Mouse (Mus musculus): ENCODE measurements around the gene Nfib.

Nfib gene

DNA sequence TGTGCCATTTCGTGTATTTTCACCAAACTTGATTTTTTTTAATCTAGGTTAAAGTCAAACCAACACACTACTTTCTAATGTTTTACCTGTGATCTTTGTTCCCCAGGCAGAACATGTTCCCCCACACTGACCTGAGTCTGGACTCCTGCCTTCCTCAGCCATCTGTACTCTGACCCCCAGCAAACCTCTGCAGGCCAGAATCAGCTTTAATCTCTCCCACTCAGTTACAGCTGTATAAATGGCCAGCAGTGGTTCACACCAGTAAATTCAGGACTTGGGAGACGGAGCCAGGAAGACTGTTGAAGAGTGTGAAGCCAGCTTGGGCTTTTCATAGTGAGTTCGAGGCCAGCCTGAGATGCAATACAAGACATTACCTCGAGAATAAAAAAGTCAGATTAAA, 312.5 kb downstream of the Nfib start:
- in situ Hi-C loops (cut with MboI, MseI), result no loop called here

DNA sequence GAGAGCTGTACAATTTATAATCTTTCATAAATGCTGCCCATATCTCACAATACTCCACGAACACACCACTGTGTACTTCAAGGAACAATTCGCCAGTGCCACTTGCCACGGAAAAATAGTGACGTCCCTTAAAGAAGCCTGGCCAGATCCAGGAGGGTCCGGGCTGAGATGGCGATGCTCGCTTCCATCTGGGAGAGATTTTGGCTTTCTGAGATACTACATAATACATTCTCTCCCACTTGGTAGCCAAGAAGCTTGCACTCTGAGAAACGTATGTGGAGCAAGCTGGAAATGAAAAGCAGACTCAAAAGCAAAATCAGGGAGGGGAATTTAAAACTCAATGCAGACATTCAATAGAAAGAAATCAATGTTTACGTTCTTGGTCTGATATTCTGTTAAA, 313.1 kb downstream of the Nfib start:
- in situ Hi-C loops (cut with MboI, MseI), result no loop called here

DNA sequence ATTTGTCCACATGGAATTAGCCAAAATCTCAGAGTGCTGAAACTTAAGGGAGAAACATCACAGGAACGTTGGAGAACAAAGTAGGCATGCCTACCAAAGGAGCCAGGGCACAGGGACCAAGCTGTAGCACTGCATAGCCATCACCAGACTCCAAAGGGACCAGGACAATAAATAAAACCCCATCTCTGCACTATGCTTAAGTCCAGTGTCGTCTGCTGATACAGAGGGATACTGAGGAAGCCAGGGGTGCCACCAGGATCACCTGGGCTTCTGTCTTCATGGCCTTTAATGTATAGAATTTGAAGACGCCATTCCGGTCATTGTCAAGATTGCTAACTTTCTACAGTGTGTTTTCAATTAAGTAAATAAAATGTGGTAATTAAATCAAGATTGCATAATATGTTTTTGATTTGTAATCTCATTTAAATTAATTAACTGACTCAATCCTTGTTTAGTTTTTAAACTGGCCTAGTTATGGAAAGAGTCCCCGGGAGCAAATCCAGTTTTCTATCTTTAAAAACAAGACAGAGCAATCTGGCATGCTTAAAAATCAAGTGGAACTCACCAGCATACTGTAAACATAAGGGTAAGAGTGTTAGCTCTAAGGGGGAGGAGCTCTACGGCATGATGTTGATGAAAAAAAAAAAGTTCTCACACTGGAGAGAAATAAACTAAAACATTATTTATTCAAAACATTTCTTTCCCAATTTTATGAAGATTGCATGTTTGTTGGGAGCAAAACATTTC, 313.7 kb downstream of the Nfib start:
- in situ Hi-C loops (cut with MboI, MseI), result no loop called here

DNA sequence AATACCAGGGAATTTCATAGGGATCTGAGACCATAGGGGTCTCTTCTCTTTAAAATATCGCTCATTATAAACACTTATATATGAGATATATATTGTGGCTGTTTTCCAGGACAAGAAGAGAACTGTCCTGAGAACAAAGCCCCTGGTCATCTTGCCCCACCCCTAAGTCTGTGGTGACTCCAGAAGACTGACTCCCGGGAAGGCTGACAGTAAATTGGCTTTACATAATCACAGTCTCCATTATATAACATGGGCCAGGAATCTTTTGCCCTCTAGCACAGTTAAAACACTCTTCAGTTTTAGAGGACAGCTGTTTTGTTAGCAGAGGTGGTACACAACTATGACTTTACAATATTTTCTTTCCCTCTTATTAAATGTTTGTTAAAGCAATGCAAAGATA, 315.0 kb downstream of the Nfib start:
- in situ Hi-C loops (cut with MboI, MseI), result no loop called here

DNA sequence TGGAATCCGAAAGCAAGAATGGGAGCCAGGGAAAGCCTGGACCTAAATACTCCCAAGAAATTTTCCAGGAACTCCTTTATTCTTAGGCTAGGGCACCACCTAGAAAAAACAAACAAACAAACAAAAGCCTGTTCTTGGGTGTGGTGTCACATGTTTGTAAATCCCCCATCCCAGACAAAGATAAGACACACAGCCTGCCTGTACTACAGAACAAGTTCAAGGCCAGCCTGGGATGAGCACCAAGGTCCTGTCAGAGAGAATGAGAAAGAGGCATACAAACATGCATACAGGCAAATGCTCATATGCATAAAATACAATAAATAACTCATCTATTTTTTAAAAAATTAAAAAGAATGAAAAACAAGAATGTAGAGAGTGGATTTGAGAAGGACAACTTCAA, 315.7 kb downstream of the Nfib start:
- in situ Hi-C loops (cut with MboI, MseI), result no loop called here

DNA sequence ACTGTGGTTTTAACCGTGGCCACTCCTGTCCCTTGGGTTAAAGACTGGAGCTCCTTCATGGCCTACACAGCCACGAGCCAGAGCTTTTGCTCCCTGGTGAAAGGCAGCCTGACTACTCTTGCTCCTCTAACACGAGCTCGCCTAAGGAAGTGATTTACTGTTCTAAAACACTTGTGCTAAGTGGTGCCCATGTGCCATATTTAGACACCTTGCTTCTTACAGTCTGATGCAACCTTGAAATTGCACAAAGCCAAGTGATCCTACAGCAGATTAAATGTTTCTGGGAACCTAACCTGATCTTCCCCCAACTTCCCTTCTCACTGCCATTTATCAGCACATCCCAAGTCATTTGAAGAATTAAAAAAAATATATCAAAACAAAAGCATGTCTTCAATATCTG, 317.9 kb downstream of the Nfib start:
- in situ Hi-C loops (cut with MboI, MseI), result no loop called here

DNA sequence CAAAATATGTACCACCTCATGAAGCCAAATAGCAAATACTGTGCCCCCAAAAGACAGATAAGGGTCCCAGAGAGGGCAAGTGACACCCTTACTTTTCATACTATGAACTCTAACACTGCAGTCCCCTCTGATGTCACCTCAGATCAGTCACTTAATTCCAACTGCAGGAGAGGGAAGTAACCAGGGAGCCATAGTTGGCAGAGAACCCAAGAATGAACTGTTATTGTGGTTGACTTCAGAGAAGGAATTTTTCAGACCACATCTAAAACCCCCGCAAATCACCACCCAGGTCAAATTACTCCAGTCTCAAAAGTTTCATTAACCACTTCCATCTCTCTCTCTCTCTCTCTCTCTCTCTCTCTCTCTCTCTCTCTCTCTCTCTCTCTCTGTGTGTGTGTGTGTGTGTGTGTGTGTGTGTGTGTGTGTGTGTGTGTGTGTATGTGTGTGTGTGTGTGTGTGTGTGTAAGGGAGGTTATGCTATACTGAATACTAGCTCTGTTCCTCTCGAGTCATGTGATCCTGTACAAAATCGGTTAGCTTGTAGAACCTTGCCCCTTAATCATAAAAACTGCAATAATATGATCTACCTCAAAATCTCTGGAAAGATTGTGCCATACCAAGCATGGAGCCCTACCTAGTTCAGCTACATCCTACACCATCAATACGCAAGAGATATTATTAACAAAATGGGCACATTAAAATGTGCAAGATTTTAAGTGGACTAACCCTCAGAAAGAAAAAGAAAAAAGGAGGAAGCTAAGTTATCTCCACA, 319.1 kb downstream of the Nfib start:
- in situ Hi-C loops (cut with MboI, MseI), result no loop called here

DNA sequence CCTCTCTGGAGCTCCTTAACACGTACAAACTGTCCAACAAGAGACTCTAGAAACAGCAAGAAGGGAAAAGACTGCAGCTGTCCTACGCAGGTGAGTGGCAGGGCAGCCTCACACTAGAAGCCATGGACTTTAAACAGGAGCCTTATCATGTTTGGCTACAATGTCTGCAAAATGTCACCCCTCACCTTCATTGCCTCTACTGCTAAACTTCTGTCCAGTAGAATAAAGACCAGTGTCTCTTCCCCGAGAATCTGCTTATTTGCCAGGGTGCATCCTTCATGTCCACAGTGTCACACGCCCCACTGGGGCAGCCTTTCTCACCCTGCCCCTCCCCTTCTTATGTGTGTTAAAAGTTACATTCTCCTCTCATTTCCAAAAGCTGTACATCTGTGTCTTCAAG, 319.9 kb downstream of the Nfib start:
- in situ Hi-C loops (cut with MboI, MseI), result no loop called here

DNA sequence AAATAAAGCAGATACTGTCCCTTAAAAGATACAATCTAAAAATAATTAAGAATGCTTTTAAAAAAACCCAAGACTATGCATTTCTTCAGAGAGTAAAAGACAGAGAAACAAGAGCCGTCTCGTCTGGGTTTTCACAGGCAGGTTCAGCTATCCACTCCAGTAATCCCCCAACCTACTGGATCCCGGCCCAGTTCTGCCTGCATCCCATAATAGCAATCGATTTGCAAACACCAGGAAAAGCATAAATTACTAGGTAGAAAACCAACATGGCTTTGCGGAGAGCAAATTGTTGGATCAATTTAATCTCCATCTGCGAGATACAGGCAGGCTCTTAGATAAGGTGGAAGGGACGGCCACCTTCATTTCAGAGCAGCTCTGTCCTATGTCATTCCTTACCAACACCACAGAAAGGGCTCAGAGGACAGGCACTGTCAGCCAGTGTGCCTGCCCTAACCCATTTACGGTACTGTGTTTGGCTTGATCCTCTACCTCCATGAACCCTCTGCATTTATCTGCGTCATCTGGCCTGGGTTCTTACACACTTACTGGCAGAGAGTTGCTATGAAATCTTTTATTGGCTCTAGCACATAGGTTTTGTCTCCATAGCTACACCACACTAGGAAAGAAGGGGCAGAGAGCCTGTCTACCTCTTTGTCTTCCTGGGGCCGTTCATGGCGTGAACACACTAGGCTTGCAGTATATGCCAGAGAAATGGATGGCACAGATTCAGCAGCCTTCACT, 321.4 kb downstream of the Nfib start:
- in situ Hi-C loops (cut with MboI, MseI), result no loop called here

DNA sequence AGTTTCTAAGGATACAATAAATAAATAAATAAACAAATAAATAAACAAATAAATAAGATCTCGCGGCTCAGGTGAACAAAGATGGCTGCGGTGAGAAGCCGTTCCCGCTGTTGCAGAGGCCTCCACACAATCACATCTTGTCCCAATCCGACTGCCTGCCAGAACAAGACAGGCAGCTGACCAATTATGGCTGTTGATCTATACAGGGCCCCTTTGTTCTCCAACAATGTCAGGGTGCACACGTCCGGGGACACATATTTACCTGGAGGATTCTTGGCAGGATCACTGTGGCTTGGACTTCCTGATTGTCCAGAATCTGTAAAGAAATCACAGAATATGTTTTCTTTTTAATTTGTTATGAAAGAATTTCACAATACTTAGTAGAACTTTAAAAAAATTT, 322.2 kb downstream of the Nfib start:
- in situ Hi-C loops (cut with MboI, MseI), result no loop called here

DNA sequence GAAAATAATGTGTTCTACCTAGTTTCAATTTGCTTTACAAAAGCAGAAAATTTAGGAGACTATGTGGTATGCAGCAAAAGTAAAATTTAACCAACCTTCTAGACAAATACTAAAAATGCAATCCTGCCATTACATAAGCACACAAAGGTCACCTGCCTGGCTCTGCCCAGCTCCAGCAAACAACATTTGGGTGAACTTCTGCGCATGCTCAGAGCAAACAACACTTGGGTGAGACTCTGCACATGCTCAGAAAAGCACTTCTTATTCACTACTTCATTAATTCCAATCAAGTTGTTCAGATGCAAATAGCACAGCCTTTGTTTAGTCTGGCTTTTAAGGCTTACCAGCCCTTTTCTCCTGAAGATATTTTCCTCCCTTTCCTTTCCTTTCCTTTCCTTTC, 323.8 kb downstream of the Nfib start:
- in situ Hi-C loops (cut with MboI, MseI), result no loop called here

DNA sequence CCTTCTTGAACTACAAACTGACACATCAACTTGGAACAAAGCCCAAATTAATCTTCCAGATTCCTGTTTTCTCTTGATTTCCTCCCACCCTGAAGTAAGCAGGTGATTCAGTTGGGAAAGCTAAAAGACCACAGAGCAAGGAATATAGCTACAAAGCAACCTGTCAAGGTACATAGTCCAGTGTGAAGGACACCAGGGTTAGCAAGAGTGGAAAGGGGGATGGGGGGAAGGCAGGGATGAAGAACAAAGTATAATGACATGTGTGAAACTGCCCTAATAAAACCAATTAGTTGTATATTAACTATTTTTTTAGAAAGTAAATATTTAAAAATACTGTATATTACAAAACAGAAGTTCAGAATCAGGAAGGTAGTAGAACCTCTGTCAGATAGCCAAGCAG, 325.0 kb downstream of the Nfib start:
- in situ Hi-C loops (cut with MboI, MseI), result no loop called here

DNA sequence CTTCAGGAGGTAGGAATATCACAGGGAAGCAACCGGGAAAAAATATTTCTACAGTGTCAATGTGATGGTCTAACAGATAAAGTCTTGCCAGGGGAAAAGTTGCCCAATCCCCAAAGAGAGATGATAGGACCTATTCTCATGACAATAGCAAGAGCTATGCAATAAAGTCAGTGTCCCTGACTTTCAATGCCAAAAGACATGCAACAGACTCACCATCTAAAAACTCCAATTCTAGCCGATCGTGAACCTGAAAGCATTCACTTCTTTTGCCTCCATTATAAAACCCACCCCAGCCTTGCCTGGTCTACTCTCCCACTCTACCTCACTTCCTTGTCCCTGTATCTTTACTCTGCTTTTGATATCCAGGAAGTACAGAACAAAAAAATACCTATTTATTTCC, 327.5 kb downstream of the Nfib start:
- in situ Hi-C loops (cut with MboI, MseI), result no loop called here

DNA sequence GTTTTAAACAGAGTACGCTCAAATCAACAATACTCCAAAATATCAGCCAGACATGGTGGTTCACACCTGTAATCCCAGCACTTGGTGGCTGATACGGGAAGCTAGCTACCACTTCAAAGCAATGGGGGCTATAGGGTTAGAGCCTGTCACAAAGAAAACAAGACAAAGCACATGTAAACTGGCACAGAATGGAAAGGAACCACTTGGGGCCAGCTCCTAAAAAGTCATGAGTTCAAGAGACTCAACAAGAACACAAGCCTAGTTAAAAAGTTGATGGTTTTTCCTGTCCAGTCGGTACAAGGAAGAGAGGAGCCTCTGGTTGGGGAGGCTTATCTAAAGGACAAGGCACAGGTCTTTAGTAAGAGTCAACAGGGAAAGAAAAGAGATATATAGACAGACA, 327.9 kb downstream of the Nfib start:
- in situ Hi-C loops (cut with MboI, MseI), result no loop called here

DNA sequence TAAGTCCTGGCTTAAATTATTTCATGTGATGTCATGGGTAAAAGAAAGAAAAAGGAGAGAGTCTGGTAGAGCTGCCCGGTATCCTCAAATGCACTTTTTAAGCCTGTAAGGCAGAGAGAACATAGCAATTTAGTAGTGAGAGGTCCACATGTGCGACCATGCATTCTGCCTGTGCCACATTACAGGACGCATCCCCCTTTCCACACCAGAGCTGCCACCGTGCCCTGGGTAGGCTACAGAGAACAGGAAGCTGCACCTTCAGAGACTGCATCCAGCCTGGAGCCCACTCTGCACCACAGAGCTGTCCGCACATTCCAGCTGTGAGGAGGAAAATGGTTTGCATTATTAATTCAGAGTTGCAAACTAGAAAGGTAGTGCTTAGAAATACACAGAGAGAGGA, 331.0 kb downstream of the Nfib start:
- in situ Hi-C loops (cut with MboI, MseI), result no loop called here

DNA sequence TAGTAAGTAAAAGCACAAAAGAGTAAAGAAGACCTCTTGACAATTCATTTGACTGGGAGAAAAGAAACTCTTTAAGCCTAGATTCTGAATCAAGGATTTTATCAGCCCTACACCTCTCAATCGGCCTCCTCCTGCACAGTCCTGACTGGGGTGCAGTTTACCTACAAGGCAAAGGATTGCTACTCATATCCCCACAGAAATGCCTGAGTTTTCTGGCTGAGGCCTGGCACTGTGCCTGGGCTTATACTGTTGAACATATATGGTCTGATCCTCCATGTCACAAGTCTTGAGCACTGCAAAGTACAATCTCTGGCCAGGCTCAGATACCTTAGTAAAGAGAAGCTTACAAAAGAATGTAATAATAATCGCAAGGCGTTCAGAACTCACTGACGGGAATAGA, 333.3 kb downstream of the Nfib start:
- in situ Hi-C loops (cut with MboI, MseI), result no loop called here

DNA sequence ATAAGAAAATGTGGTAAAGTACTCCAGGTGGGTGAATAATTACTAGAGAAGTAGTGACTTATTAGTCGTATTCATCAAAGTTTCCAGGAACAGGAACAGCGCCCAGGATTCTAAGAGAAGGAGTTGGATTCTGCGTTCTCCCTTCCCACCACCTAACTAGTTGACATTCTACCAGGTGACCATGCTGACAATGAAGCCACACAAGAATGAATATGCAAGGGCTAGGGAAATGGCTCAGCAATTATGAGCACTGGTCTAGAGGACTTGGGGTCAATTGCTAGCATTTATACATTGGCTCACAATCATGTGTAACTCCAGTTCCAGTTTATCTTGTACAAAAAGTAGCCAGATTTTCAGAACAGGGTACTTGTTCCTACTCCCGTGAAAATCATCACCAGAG, 334.1 kb downstream of the Nfib start:
- in situ Hi-C loops (cut with MboI, MseI), result no loop called here

DNA sequence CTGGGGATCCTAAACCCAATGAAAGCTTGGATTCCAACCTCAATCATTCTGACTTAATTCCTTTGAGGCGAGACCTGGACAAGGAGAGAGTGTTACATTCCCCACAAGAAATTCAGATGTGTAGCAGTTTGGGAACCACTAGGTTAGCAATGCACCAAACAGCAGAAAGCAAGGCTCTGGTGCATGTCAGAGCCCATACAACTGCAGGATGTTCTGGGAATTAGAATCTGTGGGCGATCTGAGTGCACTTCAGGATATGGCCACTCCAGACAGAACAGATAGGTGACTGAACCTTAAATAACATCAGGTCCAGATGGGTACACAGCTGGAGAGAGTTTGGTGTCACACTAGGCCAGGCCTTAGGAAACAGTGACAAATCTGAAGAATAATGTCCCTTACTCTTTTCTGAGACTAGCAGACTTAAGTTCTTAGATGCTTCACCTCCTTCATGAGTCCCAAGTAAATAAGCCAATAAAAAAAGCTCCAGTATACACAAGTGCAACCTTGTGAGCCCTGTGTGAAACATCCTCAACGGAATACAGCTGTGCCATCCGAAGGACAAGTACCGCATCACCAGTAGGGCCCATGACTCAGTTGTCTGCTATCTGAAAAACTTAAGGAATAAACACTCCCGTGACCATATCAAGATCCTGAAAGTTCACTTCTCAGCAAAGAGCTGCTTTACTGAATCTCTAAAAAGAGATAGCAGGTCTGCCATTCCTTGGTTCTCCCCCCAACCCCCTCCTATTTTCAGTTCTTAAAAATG, 336.4 kb downstream of the Nfib start:
- in situ Hi-C loops (cut with MboI, MseI), result no loop called here

DNA sequence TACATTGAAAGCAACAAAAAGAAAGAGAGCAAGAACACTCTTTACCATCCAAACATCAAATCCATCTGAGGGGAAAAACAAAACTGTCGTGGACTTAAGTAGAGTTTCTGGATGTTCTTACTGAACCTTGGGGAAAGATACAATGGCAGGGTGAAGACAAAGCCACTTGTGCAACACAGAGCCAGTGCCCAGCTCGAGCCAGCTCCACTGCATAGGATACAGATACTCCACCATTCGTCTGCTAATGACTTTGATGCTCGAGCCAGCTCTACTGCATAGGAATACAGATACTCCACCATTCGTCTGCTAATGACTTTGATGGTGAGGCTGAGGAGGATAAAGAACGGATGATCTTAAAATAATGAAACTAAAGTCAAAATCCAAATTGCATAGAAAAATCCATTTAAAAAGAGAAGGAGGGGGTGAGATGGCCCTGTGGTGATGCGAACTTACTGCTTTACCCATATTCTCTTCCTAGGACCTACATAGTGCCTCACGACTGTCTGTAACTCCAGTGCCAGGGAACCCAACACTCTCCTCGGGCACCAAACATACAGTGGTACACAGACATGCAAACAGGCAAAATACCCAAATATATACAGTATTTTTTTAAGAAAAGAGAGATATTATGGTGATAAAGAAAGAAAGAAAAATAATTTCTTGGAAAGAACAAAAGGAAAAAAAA, 337.3 kb downstream of the Nfib start:
- in situ Hi-C loops (cut with MboI, MseI), result no loop called here

DNA sequence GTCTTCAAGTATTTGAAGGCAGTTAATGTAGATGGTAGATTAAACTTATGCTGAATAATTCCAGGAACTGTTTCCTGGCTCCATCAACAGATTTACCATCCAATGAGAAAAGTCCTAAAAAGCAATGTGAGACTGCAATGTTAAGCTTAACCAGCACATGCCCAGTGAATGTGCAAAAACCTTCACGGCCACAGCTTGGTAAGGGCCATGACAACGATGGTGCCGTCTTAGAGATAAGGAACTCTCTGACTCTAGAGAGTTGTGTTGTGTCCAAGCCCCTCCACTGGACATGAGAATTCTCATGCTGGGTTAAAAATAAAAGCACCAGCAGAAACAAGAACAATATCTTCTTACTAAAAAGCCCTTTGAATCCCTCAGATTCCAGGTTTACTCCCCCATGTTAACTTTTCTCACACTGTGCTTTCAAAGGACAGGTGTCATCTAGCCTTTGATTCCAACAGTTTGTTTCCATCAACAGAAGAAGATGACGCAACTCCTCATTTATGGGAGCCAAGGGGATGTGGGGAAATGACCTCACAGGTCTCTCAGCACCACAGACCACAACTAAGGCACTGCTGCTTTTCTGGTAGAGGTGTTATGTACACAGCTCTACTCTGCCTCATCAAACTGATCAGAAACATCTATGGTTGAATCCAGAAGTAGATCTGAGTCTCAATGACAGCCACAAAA, 340.7 kb downstream of the Nfib start:
- in situ Hi-C loops (cut with MboI, MseI), result no loop called here

DNA sequence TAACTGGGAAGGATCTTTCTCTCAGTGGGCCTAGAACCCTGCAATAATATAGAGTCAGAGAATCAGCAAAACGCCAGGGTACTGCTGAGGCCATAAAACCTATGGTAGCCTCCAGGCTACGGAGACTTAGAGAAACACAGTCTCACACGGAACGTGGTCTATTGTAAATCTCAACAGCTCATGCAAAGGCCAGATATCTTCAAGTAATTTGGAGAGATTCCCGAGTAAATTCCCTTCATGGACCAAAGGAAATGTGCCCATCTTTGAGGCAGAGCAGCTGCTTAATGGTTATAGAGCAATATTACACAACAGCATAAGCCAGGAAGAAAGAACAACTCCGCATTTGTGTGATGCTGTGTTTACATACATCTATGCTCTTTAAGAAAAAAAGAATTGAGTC, 341.6 kb downstream of the Nfib start:
- in situ Hi-C loops (cut with MboI, MseI), result no loop called here
